Mouse (Mus musculus): ENCODE data around the gene Flot2.

- TF ChIP-seq EP300 (IDR thresholded peaks at IDR 0.05; ENCODE audit: low read depth) (no peak), CTCF (IDR thresholded peaks at IDR 0.05; ENCODE audit: low read depth) (no peak)
Measured at GRCm38 (mm10) chr11:78033931-78034617, 3.7 kb upstream of the Flot2 start.

All from heart, postnatal 0 days (tissue).